In the genomic region with DNA sequence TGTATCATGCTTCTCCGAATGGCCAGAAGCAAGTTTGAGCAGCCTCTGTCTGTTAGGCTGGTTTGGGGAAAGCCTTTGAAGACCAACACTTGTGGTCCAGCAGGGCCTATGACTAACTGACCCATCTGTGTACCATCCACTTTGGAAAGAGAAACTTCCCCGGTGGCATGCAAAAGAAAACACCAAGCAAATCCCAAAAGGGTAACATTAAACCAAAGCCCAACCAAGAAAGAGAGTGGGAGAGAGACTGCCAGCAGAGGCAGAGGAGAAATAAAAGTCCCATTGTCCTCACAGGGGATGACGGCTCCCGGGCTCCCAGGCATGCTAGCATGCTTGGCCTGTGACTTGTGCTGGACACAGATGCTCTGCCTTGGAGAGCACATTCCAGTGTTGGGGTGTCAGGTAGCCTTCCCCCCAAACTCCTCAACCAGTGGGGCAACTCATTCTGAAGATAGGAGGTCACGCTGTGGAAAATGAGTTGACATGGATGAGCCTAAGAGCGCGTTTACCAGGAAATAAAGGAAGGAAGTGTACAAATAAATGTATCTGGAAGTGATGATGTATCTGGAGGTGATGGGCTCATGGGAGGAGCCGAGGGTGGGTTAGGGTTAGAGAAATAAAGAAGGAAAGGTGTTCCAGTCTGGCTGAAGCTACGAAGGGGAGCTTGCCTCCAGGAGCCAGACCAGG, we compare ENCODE assay signal across 23 mouse cellular contexts. TPM values are rescaled to one million over a fixed set of nuclear protein-coding genes. Genes with fewer than 3 reads are reported as not detected.
DNase-seq lines count a peak whose midpoint lies in the region; ATAC-seq and TF ChIP-seq lines count a peak whose summit lies in the region.
"Had no signal": no experiment of that assay in that cellular context is flagged by ENCODE, and none has a peak within 500 bp of the region (broad histone marks: within the 10 kb centered on the region; RNA-seq: fewer than 3 reads in every experiment).

No protein-coding gene starts in this region.

- intact Hi-C loops in left cerebral cortex, postnatal 25 days (cut with DNase I), result no loop called here

- H3K4me1 ChIP-seq in kidney, postnatal 0 days (replicated peaks; ENCODE audit: insufficient read depth, low read length), result peaks cover 10% of the 10 kb centered on the region; the same call in 1 of the 2 replicates

- no peaks in the 10 kb centered on the region for H3K9me3 ChIP-seq in kidney, postnatal 0 days (replicated peaks; ENCODE audit: low read length)
- H3K9me3 ChIP-seq: hindbrain, embryonic 12.5 days; midbrain, embryonic 12.5 days; neural tube, embryonic 13.5 days had no signal

- ATAC-seq in kidney, postnatal 0 days (replicated peaks; ENCODE audit: low FRiP score, low read depth), result no peak
- ATAC-seq: forebrain, postnatal 0 days had no signal

- DNase-seq in kidney, postnatal 0 days (ENCODE audit: low spot score), result peak; percentile 57
- no peak for DNase-seq in kidney, postnatal 25 days
- DNase-seq in Muller cell, postnatal 12 days (ENCODE audit: inconsistent ontology term), result peak; percentile 93
- DNase-seq in embryo, embryonic 11 days, result peak; percentile 65
- peak; percentile 92 for DNase-seq in fibroblast of lung, adult 2 months (ENCODE audit: low read depth)
- no peak for DNase-seq in left cerebral cortex, postnatal 25 days (ENCODE audit: low spot score in 2 of 2)
- DNase-seq in c-Kit-positive CD71-positive TER-119-positive erythroid progenitor cells, embryonic 14.5 days (ENCODE audit: low spot score), result no peak
- DNase-seq in frontal cortex, postnatal 10 days (ENCODE audit: low spot score in 2 of 2), result no peak
- DNase-seq: cerebellum, adult 9-11 months; forebrain, postnatal 0 days; kidney, adult 8-10 months; kidney, postnatal 36 days; lung, adult 18-20 months; lung, postnatal 36 days had no signal

- H3K4me3 ChIP-seq in kidney, postnatal 0 days (replicated peaks; ENCODE audit: low read depth, low read length), result no peak overlapping the region
- H3K4me3 ChIP-seq: hindbrain, embryonic 12.5 days; left cerebral cortex, adult 2 months; midbrain, embryonic 12.5 days; neural tube, embryonic 13.5 days had no signal

- no peak for TF ChIP-seq CTCF in kidney, postnatal 0 days (IDR thresholded peaks at IDR 0.05; ENCODE audit: low read depth)

- H3K27ac ChIP-seq in kidney, postnatal 0 days, result no peak overlapping the region
- H3K27ac ChIP-seq: hindbrain, embryonic 12.5 days; left cerebral cortex, adult 2 months; midbrain, embryonic 12.5 days; neural tube, embryonic 13.5 days had no signal

- no peak overlapping the region for H3K9ac ChIP-seq in kidney, postnatal 0 days (ENCODE audit: low read depth, low read length)
- H3K9ac ChIP-seq: forebrain, postnatal 0 days; hindbrain, embryonic 12.5 days; midbrain, embryonic 12.5 days; neural tube, embryonic 13.5 days had no signal

- no peaks in the 10 kb centered on the region for H3K36me3 ChIP-seq in kidney, postnatal 0 days (ENCODE audit: insufficient read depth, low read length)
- H3K36me3 ChIP-seq: G1E; hindbrain, embryonic 12.5 days; midbrain, embryonic 12.5 days; neural tube, embryonic 13.5 days had no signal

- no peak overlapping the region for H3K4me2 ChIP-seq in kidney, postnatal 0 days (ENCODE audit: low read length)
- H3K4me2 ChIP-seq: hindbrain, embryonic 12.5 days; liver, embryonic 11.5 days; midbrain, embryonic 12.5 days; neural tube, embryonic 13.5 days had no signal

- WGBS in kidney, postnatal 0 days, result 55% methylated on average over 9 of the region's 9 CpGs

- H3K27me3 ChIP-seq in kidney, postnatal 0 days (ENCODE audit: insufficient read depth, low read length), result no peaks in the 10 kb centered on the region

RNA-seq across cellular contexts. Expression of gene Gm10320, which starts 0.9 kb away (rescaled TPM):
- 1.8 and 2.1 TPM in 2 replicates for polyA plus RNA-seq in kidney, postnatal 0 days (2015; fragmentation: Nextera tagmentation; extraction: Ambion mirVana)
- not detected for total RNA-seq in left cerebral cortex, postnatal 25 days (2021)
- total RNA-seq: adrenal gland, adult 18-20 months; forebrain, postnatal 0 days; gastrocnemius, adult 8-10 months; left cerebral cortex, adult 2 months; monocyte, adult 5-6 weeks had no signal
- polyA plus RNA-seq: hindbrain, embryonic 12.5 days had no signal

Comparison
In these comparisons a context has a peak if more than half of its experiments do, and no peak if none do; other contexts are left out.
1. DNase-seq: peak in kidney, postnatal 0 days (single experiment), Muller cell, postnatal 12 days (single experiment), embryo, embryonic 11 days (single experiment) and fibroblast of lung, adult 2 months (single experiment); none in kidney, postnatal 25 days (0 of 2), left cerebral cortex, postnatal 25 days (0 of 2), c-Kit-positive CD71-positive TER-119-positive erythroid progenitor cells, embryonic 14.5 days (single experiment) and frontal cortex, postnatal 10 days (0 of 2).